Mouse (Mus musculus): ENCODE data around the gene Ephb1. TPM values are rescaled to one million over a fixed set of nuclear protein-coding genes. Genes with fewer than 3 reads are reported as not detected.

The Ephb1 gene
- polyA plus RNA-seq, 1 experiment = 2.5 TPM

DNA sequence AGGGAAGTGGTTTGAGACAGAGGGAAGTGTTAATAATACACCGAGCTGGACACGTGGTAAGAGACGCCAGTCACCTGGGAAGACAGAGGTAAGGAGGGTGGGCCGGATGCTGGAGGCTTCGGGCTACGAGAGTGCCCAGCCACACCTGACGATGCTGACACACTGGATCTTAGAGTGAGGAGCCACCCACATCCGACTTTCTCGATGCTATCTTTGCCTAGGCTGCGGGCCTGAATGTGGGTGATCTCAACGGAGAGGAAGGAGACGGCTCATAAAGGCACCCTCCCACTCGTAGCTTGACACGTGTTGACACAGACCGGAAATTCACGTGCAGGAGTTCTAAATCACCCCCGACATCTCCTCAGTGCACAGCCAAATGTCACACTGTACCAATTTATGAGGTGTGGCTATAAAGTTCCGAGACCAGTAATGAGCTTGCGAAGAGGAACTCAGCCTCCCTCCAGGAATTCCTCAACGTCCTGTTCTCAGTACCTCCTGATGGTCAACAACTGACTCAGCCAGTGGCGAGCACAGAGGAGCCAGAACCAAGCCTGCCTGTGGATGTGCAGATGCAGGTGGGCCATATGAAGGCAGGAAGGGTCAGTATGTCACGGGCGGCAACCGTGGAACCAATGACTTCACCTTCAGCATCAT, 268.3 kb downstream of the Ephb1 start:
- no peak overlapping the region for H3K4me2 ChIP-seq (ENCODE audit: low read depth)
- TF ChIP-seq CEBPB (IDR thresholded peaks at IDR 0.05; ENCODE audit: insufficient read depth, poor library complexity, severe bottlenecking) (no peak), TCF3 (IDR thresholded peaks at IDR 0.05; ENCODE audit: insufficient read length, low read depth) (no peak), MAX (IDR thresholded peaks at IDR 0.05; ENCODE audit: low read depth) (no peak), SRF (IDR thresholded peaks at IDR 0.05; ENCODE audit: control insufficient read depth, insufficient read length, low read depth) (no peak), USF1 (IDR thresholded peaks at IDR 0.05; ENCODE audit: low read depth) (no peak), E2F4 (IDR thresholded peaks at IDR 0.05; ENCODE audit: insufficient read depth) (no peak), POLR2AphosphoS2 (IDR thresholded peaks at IDR 0.05; ENCODE audit: insufficient read length, low read depth) (no peak)
- no peak overlapping the region for H3ac ChIP-seq (ENCODE audit: control insufficient read depth, insufficient read length)
- H3K79me2 ChIP-seq (ENCODE audit: control insufficient read depth, insufficient read depth) = no peaks in the 10 kb centered on the region
- no peaks in the 10 kb centered on the region for H3K27me3 ChIP-seq (ENCODE audit: control insufficient read depth, insufficient read depth, insufficient read length)
- H3K4me3 ChIP-seq = no peak overlapping the region
- H3K36me3 ChIP-seq (ENCODE audit: control insufficient read depth, insufficient read depth) = no peaks in the 10 kb centered on the region

DNA sequence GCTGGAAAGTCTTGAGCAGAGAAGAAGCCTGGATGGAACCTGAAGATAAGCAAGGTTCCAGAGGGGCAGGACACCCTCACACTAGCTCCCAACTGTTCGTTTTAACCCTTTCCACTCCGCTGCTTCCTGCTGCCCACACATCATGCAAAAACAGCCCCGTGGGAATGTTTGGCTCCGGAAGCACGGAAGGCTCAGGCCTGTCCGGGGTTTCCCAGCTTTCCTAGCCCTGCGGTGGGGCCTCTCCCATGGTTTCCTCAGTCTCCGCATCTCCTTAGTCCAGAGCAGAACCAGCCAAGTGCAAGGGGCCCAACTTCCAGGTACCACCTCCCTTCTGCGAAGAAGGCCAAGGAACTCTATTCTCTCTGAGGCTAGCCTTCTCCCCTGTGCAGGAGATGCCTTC, 269.0 kb downstream of the Ephb1 start:
- Histone ChIP-seq H3K79me2 (ENCODE audit: control insufficient read depth, insufficient read depth) (no peaks in the 10 kb centered on the region), H3K27me3 (ENCODE audit: control insufficient read depth, insufficient read depth, insufficient read length) (no peaks in the 10 kb centered on the region), H3ac (ENCODE audit: control insufficient read depth, insufficient read length) (no peak overlapping the region), H3K4me2 (ENCODE audit: low read depth) (no peak overlapping the region), H3K36me3 (ENCODE audit: control insufficient read depth, insufficient read depth) (no peaks in the 10 kb centered on the region), H3K4me3 (no peak overlapping the region)
- TF ChIP-seq SRF (IDR thresholded peaks at IDR 0.05; ENCODE audit: control insufficient read depth, insufficient read length, low read depth) = no peak

DNA sequence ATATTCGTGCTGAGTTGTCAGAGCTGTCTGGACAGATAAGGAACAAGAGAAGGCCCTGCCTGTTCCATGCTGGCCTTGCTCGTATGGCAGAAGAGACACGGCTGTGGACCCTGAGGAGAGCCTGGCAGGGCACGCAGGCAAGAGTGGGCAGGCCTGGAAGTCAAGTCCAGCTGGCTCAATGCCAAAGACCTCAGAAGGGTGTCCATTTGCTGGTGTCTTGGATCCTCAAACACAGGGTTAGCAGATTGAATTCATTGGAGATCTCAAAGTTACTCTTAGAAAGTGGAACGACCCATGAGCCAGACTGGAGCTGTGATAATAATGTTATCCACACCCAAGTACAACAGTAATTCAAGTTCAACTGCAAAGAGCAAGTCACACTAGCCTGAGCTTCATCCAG, 273.6 kb downstream of the Ephb1 start:
- no peak overlapping the region for H3K4me3 ChIP-seq
- no peak overlapping the region for H3K4me2 ChIP-seq (ENCODE audit: low read depth)
- TF ChIP-seq POLR2A (IDR thresholded peaks at IDR 0.05; ENCODE audit: insufficient read length, low read depth) = no peak
- TF ChIP-seq REST (IDR thresholded peaks at IDR 0.05; ENCODE audit: insufficient read depth, insufficient read length) = no peak
- no peak for TF ChIP-seq MYOG (IDR thresholded peaks at IDR 0.05; ENCODE audit: control insufficient read depth in 1 of 3, insufficient read depth in 1 of 3, insufficient read length in 2 of 3, low read depth in 2 of 3)
- TF ChIP-seq POLR2AphosphoS2 (IDR thresholded peaks at IDR 0.05; ENCODE audit: insufficient read length, low read depth) = no peak
- no peak for TF ChIP-seq TCF12 (IDR thresholded peaks at IDR 0.05; ENCODE audit: insufficient read depth, poor library complexity, severe bottlenecking)
- TF ChIP-seq SRF (IDR thresholded peaks at IDR 0.05; ENCODE audit: control insufficient read depth, insufficient read length, low read depth) = no peak
- no peak for TF ChIP-seq MYOD1 (IDR thresholded peaks at IDR 0.05; ENCODE audit: control insufficient read depth in 1 of 3, insufficient read length in 2 of 3, low read depth in 2 of 3)
- H3K36me3 ChIP-seq (ENCODE audit: control insufficient read depth, insufficient read depth) = no peaks in the 10 kb centered on the region
- H3K27me3 ChIP-seq (ENCODE audit: control insufficient read depth, insufficient read depth, insufficient read length) = no peaks in the 10 kb centered on the region
- no peaks in the 10 kb centered on the region for H3K79me2 ChIP-seq (ENCODE audit: control insufficient read depth, insufficient read depth)
- no peak overlapping the region for H3ac ChIP-seq (ENCODE audit: control insufficient read depth, insufficient read length)

DNA sequence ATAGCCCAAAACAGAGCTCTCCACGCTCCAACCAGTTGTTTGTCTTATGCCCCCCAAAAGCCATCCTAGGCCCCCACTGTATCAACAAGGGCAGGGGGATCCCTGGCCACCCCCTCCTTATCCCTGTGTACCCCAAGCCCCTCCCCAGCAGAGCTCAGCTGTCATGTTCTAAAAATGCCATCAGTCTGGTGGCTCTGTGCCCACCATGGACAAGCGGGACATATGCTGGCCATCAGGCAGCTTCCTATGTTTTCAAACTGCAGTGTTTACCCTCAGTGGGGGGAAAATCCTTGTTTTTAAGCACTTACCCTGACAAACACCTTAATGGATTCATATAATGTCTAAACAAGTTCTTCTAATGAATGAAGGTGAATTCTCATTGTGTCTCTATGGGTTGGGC, 275.3 kb downstream of the Ephb1 start:
- H3K4me2 ChIP-seq (ENCODE audit: low read depth) = no peak overlapping the region
- H3K27me3 ChIP-seq (ENCODE audit: control insufficient read depth, insufficient read depth, insufficient read length) = no peaks in the 10 kb centered on the region
- no peak overlapping the region for H3ac ChIP-seq (ENCODE audit: control insufficient read depth, insufficient read length)
- no peak overlapping the region for H3K4me3 ChIP-seq
- H3K79me2 ChIP-seq (ENCODE audit: control insufficient read depth, insufficient read depth) = no peaks in the 10 kb centered on the region
- H3K36me3 ChIP-seq (ENCODE audit: control insufficient read depth, insufficient read depth) = no peaks in the 10 kb centered on the region
- TF ChIP-seq SRF (IDR thresholded peaks at IDR 0.05; ENCODE audit: control insufficient read depth, insufficient read length, low read depth) (no peak), POLR2A (IDR thresholded peaks at IDR 0.05; ENCODE audit: insufficient read length, low read depth) (no peak), TCF12 (IDR thresholded peaks at IDR 0.05; ENCODE audit: insufficient read depth, poor library complexity, severe bottlenecking) (no peak), MAX (IDR thresholded peaks at IDR 0.05; ENCODE audit: low read depth) (no peak), TCF3 (IDR thresholded peaks at IDR 0.05; ENCODE audit: insufficient read length, low read depth) (no peak), MYOG (IDR thresholded peaks at IDR 0.05; ENCODE audit: control insufficient read depth in 1 of 3, insufficient read depth in 1 of 3, insufficient read length in 2 of 3, low read depth in 2 of 3) (no peak), USF1 (IDR thresholded peaks at IDR 0.05; ENCODE audit: low read depth) (no peak), REST (IDR thresholded peaks at IDR 0.05; ENCODE audit: insufficient read depth, insufficient read length) (no peak), E2F4 (IDR thresholded peaks at IDR 0.05; ENCODE audit: insufficient read depth) (no peak)

DNA sequence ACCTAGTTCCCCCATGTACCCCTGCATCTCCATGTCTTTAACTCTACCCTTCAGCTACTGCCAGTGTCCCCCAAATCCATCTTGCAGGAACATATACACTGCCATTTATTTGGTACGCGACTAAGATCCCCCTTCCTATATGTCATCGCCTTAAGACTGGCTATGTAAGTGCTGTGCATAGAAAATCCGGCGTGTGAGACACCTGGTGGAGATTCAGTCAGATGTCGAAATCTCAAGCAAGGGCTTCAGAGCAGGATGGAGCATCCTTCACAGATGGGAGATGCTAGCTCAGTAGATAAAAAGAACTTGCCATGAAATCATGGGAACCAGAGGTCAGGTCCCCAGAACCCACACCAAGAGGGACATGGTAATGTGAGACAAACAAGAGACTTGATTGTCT, 276.3 kb downstream of the Ephb1 start:
- no peaks in the 10 kb centered on the region for H3K36me3 ChIP-seq (ENCODE audit: control insufficient read depth, insufficient read depth)
- no peak for TF ChIP-seq POLR2A (IDR thresholded peaks at IDR 0.05; ENCODE audit: insufficient read length, low read depth)
- no peak for TF ChIP-seq CEBPB (IDR thresholded peaks at IDR 0.05; ENCODE audit: insufficient read depth, poor library complexity, severe bottlenecking)
- no peak for TF ChIP-seq USF1 (IDR thresholded peaks at IDR 0.05; ENCODE audit: low read depth)
- no peak for TF ChIP-seq POLR2AphosphoS2 (IDR thresholded peaks at IDR 0.05; ENCODE audit: insufficient read length, low read depth)
- no peak for TF ChIP-seq TCF3 (IDR thresholded peaks at IDR 0.05; ENCODE audit: insufficient read length, low read depth)
- no peak for TF ChIP-seq MYOG (IDR thresholded peaks at IDR 0.05; ENCODE audit: control insufficient read depth in 1 of 3, insufficient read depth in 1 of 3, insufficient read length in 2 of 3, low read depth in 2 of 3)
- TF ChIP-seq MYOD1 (IDR thresholded peaks at IDR 0.05; ENCODE audit: control insufficient read depth in 1 of 3, insufficient read length in 2 of 3, low read depth in 2 of 3) = no peak
- no peak for TF ChIP-seq TCF12 (IDR thresholded peaks at IDR 0.05; ENCODE audit: insufficient read depth, poor library complexity, severe bottlenecking)
- no peak for TF ChIP-seq MAX (IDR thresholded peaks at IDR 0.05; ENCODE audit: low read depth)
- TF ChIP-seq E2F4 (IDR thresholded peaks at IDR 0.05; ENCODE audit: insufficient read depth) = no peak
- TF ChIP-seq SRF (IDR thresholded peaks at IDR 0.05; ENCODE audit: control insufficient read depth, insufficient read length, low read depth) = no peak
- TF ChIP-seq REST (IDR thresholded peaks at IDR 0.05; ENCODE audit: insufficient read depth, insufficient read length) = no peak
- no peaks in the 10 kb centered on the region for H3K27me3 ChIP-seq (ENCODE audit: control insufficient read depth, insufficient read depth, insufficient read length)

More for the DNA sequence above, 276.3 kb downstream of the Ephb1 start:
- H3K4me2 ChIP-seq (ENCODE audit: low read depth) = no peak overlapping the region
- H3K79me2 ChIP-seq (ENCODE audit: control insufficient read depth, insufficient read depth) = no peaks in the 10 kb centered on the region
- H3ac ChIP-seq (ENCODE audit: control insufficient read depth, insufficient read length) = no peak overlapping the region
- H3K4me3 ChIP-seq = no peak overlapping the region

All from myocyte (in vitro differentiated cells).